ENCODE assay signal across 12 mouse cellular contexts in the genomic region with DNA sequence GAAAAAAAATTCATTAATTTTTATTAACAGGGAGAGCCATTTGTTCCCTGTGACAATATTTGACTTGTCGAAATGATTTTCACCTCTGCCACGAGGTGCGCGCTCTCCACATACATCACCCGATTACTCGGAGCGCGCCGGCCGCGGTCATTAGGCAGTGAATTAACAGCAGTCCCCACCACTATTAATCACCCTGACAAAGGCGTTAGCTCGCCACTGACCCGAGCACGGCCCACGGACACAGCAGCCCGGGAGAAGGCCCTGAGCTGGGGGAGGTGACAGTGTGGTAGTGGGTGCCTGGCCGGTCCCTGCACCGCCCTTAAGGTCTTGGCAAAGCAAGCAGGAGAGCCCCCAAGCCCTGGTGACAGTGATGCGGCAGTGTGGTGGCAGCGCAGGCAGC.
DNase-seq lines count a peak whose midpoint lies in the region; ATAC-seq and TF ChIP-seq lines count a peak whose summit lies in the region.
"Had no signal": no experiment of that assay in that cellular context is flagged by ENCODE, and none has a peak within 500 bp of the region (broad histone marks: within the 10 kb centered on the region; RNA-seq: fewer than 3 reads in every experiment).

No protein-coding gene starts in this region.

- H3K4me2 ChIP-seq in hindbrain, embryonic 11.5 days (replicated peaks; ENCODE audit: low read depth, low read length), result no peak overlapping the region
- peak overlapping the region; percentile 7; the same call in 1 of the 2 replicates for H3K4me2 ChIP-seq in midbrain, embryonic 11.5 days
- H3K4me2 ChIP-seq in stomach, postnatal 0 days (replicated peaks; ENCODE audit: low read depth), result no peak overlapping the region

- H3K27me3 ChIP-seq in hindbrain, embryonic 11.5 days (ENCODE audit: control insufficient read depth, insufficient read depth, low read length), result peaks cover 12% of the 10 kb centered on the region; the same call in 1 of the 2 replicates
- peaks cover 21% of the 10 kb centered on the region; the same call in 1 of the 2 replicates for H3K27me3 ChIP-seq in midbrain, embryonic 11.5 days (ENCODE audit: control insufficient read depth, insufficient read depth, low read length)
- H3K27me3 ChIP-seq in stomach, postnatal 0 days (ENCODE audit: control insufficient read depth, insufficient read depth, low read length), result no peaks in the 10 kb centered on the region

- peak overlapping the region; percentile 91; the same call in 1 of the 2 replicates for H3K27ac ChIP-seq in layer of hippocampus, adult 2 months
- H3K27ac ChIP-seq in hindbrain, embryonic 11.5 days (ENCODE audit: low read depth, low read length), result no peak overlapping the region
- no peak overlapping the region for H3K27ac ChIP-seq in midbrain, embryonic 11.5 days (ENCODE audit: low read depth, low read length)
- H3K27ac ChIP-seq in stomach, postnatal 0 days (replicated peaks), result peak overlapping the region; percentile 59; the same call in 1 of the 2 replicates

- H3K4me3 ChIP-seq in layer of hippocampus, adult 2 months, result no peak overlapping the region
- no peak overlapping the region for H3K4me3 ChIP-seq in hindbrain, embryonic 11.5 days (ENCODE audit: low read depth, low read length)
- no peak overlapping the region for H3K4me3 ChIP-seq in midbrain, embryonic 11.5 days (ENCODE audit: low read depth, low read length)
- no peak overlapping the region for H3K4me3 ChIP-seq in stomach, postnatal 0 days (ENCODE audit: low read depth, low read length)
- H3K4me3 ChIP-seq: liver, embryonic 15.5 days had no signal

- no peaks in the 10 kb centered on the region for H3K9me3 ChIP-seq in hindbrain, embryonic 11.5 days (ENCODE audit: control insufficient read depth, low read length)
- no peaks in the 10 kb centered on the region for H3K9me3 ChIP-seq in midbrain, embryonic 11.5 days (ENCODE audit: control insufficient read depth, low read length)
- H3K9me3 ChIP-seq in stomach, postnatal 0 days (ENCODE audit: control insufficient read depth, low read length), result no peaks in the 10 kb centered on the region
- H3K9me3 ChIP-seq: liver, embryonic 15.5 days had no signal

- WGBS in hindbrain, embryonic 11.5 days, result 14% methylated on average over 21 of the region's 21 CpGs
- WGBS in midbrain, embryonic 11.5 days, result 30% methylated on average over 21 of the region's 21 CpGs
- WGBS in stomach, postnatal 0 days, result 18% methylated on average over 21 of the region's 21 CpGs

- TF ChIP-seq CTCF in layer of hippocampus, adult 2 months (conservative IDR thresholded peaks at IDR 0.05), result no peak
- TF ChIP-seq CTCF in stomach, postnatal 0 days (IDR thresholded peaks at IDR 0.05; ENCODE audit: low read depth), result no peak

- DNase-seq in layer of hippocampus, adult 2 months (ENCODE audit: low spot score in 2 of 2), result no peak
- no peak for DNase-seq in layer of hippocampus, adult 9-10 months (ENCODE audit: low spot score)
- peak; percentile 65 for DNase-seq in hindbrain, embryonic 11.5 days (ENCODE audit: low spot score)
- no peak for DNase-seq in midbrain, embryonic 11.5 days (ENCODE audit: low spot score, missing footprints)
- peak; percentile 77 for DNase-seq in stomach, postnatal 0 days (ENCODE audit: low spot score)
- no peak for DNase-seq in gastrocnemius, postnatal 4 days (ENCODE audit: low spot score in 2 of 2)
- no peak for DNase-seq in gastrocnemius, postnatal 10 days
- DNase-seq in layer of hippocampus, postnatal 36 days, result no peak
- DNase-seq: adrenal gland, postnatal 36 days; cerebellum, postnatal 36 days had no signal

- no peak overlapping the region for H3K9ac ChIP-seq in hindbrain, embryonic 11.5 days (ENCODE audit: low read depth, low read length)
- H3K9ac ChIP-seq in midbrain, embryonic 11.5 days (ENCODE audit: low read length), result no peak overlapping the region
- no peak overlapping the region for H3K9ac ChIP-seq in stomach, postnatal 0 days (ENCODE audit: low read length)
- H3K9ac ChIP-seq: liver, embryonic 15.5 days had no signal

- no peak for TF ChIP-seq EP300 in stomach, postnatal 0 days (optimal IDR thresholded peaks at IDR 0.05)

- peaks cover 23% of the 10 kb centered on the region for H3K4me1 ChIP-seq in hindbrain, embryonic 11.5 days (replicated peaks; ENCODE audit: control insufficient read depth, insufficient read depth, low read length)
- peaks cover 29% of the 10 kb centered on the region for H3K4me1 ChIP-seq in midbrain, embryonic 11.5 days (ENCODE audit: control insufficient read depth, insufficient read depth, low read length)
- H3K4me1 ChIP-seq in stomach, postnatal 0 days (replicated peaks; ENCODE audit: control insufficient read depth, insufficient read depth), result no peaks in the 10 kb centered on the region; the same call in none of the 2 replicates

- H3K36me3 ChIP-seq in hindbrain, embryonic 11.5 days (ENCODE audit: control insufficient read depth, insufficient read depth, low read length), result no peaks in the 10 kb centered on the region
- H3K36me3 ChIP-seq in midbrain, embryonic 11.5 days (ENCODE audit: control insufficient read depth, insufficient read depth, low read length), result no peaks in the 10 kb centered on the region
- H3K36me3 ChIP-seq in stomach, postnatal 0 days (ENCODE audit: control insufficient read depth, insufficient read depth, low read length), result no peaks in the 10 kb centered on the region
- H3K36me3 ChIP-seq: G1E; liver, embryonic 15.5 days had no signal

- ATAC-seq in hindbrain, embryonic 11.5 days (ENCODE audit: low FRiP score), result peak; percentile 25; the same call in 1 of the 2 replicates
- 0 out of 2 replicates have a peak, but pooled peaks have one; percentile 25 for ATAC-seq in midbrain, embryonic 11.5 days (ENCODE audit: low FRiP score)
- ATAC-seq in stomach, postnatal 0 days (ENCODE audit: low FRiP score, low TSS enrichment), result peak; percentile 22; the same call in 1 of the 2 replicates

Comparison
In these comparisons a context has a peak if more than half of its experiments do, and no peak if none do; other contexts are left out.
1. DNase-seq: peak in hindbrain, embryonic 11.5 days (single experiment) and stomach, postnatal 0 days (single experiment); none in layer of hippocampus, adult 2 months (0 of 2), layer of hippocampus, adult 9-10 months (single experiment), midbrain, embryonic 11.5 days (single experiment), gastrocnemius, postnatal 4 days (0 of 2), gastrocnemius, postnatal 10 days (single experiment) and layer of hippocampus, postnatal 36 days (0 of 2).
2. H3K27ac ChIP-seq: peak in layer of hippocampus, adult 2 months (single experiment) and stomach, postnatal 0 days (single experiment); none in hindbrain, embryonic 11.5 days (single experiment) and midbrain, embryonic 11.5 days (single experiment).
3. Peak in every context shown above with its lines, with median percentiles within 50 percentile points of each other: ATAC-seq.